Mouse (Mus musculus): ENCODE measurements at regions not wholly inside any gene's neighbourhood (a gene's known extent, or its start where the extent isn't known, plus 50 kb on each side); places are given as distances from the start of the nearest gene placed in this dataset.

GRCm38 (mm10) chr12:27104925-27105571 lies 237.3 kb downstream of the Sox11 start:
- Histone ChIP-seq H3K4me3 (ENCODE audit: control insufficient read depth in 1 of 2, insufficient read depth in 1 of 2, low read depth in 1 of 2, low read length in 2 of 2) (no peak overlapping the region), H3K36me3 (ENCODE audit: control insufficient read depth, insufficient read depth, low read length) (no peaks in the 10 kb centered on the region), H3K4me1 (ENCODE audit: control insufficient read depth in 2 of 2, insufficient read depth in 2 of 2, low read length in 2 of 2) (no peaks in the 10 kb centered on the region), H3K9ac (ENCODE audit: low read length) (no peak overlapping the region), H3K4me2 (ENCODE audit: low read length) (no peak overlapping the region), H3K27ac (replicated peaks in 1 of 2; ENCODE audit: control insufficient read depth in 1 of 2, insufficient read depth in 1 of 2, low read depth in 2 of 2, low read length in 2 of 2) (no peak overlapping the region), H3K9me3 (ENCODE audit: control insufficient read depth, low read length) (no peaks in the 10 kb centered on the region), H3K27me3 (ENCODE audit: control insufficient read depth, insufficient read depth, low read length) (no peaks in the 10 kb centered on the region)
- 87% methylated on average over 9 of the region's 9 CpGs for WGBS
- ATAC-seq (ENCODE audit: insufficient number of reproducible peaks, insufficient read depth, low FRiP score, low read depth) = no peak

- WGBS = 83% methylated on average over 2 of the region's 2 CpGs
- no peaks in the 10 kb centered on the region for H3K9me3 ChIP-seq (ENCODE audit: control insufficient read depth, low read length)
- no peaks in the 10 kb centered on the region for H3K27me3 ChIP-seq (ENCODE audit: control insufficient read depth, insufficient read depth, low read length)
- no peak overlapping the region for H3K27ac ChIP-seq (replicated peaks in 1 of 2; ENCODE audit: control insufficient read depth in 1 of 2, insufficient read depth in 1 of 2, low read depth in 2 of 2, low read length in 2 of 2)
- ATAC-seq (ENCODE audit: insufficient number of reproducible peaks, insufficient read depth, low FRiP score, low read depth) = no peak
- no peaks in the 10 kb centered on the region for H3K4me1 ChIP-seq (ENCODE audit: control insufficient read depth in 2 of 2, insufficient read depth in 2 of 2, low read length in 2 of 2)
- no peak overlapping the region for H3K4me2 ChIP-seq (ENCODE audit: low read length)
- H3K36me3 ChIP-seq (ENCODE audit: control insufficient read depth, insufficient read depth, low read length) = no peaks in the 10 kb centered on the region
- H3K9ac ChIP-seq (ENCODE audit: low read length) = no peak overlapping the region
- H3K4me3 ChIP-seq (ENCODE audit: control insufficient read depth in 1 of 2, insufficient read depth in 1 of 2, low read depth in 1 of 2, low read length in 2 of 2) = no peak overlapping the region
Measured at GRCm38 (mm10) chr12:27102996-27103395, 239.4 kb downstream of the Sox11 start.

- no peak overlapping the region for H3K9ac ChIP-seq (ENCODE audit: low read length)
- WGBS = 77% methylated on average over 1 of the region's 1 CpGs
- H3K27ac ChIP-seq (replicated peaks in 1 of 2; ENCODE audit: control insufficient read depth in 1 of 2, insufficient read depth in 1 of 2, low read depth in 2 of 2, low read length in 2 of 2) = no peak overlapping the region
- peaks cover 8% of the 10 kb centered on the region; the same call in 1 of the 2 replicates for H3K9me3 ChIP-seq (ENCODE audit: control insufficient read depth, low read length)
- H3K4me1 ChIP-seq (ENCODE audit: control insufficient read depth in 2 of 2, insufficient read depth in 2 of 2, low read length in 2 of 2) = no peaks in the 10 kb centered on the region
- H3K4me2 ChIP-seq (ENCODE audit: low read length) = no peak overlapping the region
- no peak overlapping the region for H3K4me3 ChIP-seq (ENCODE audit: control insufficient read depth in 1 of 2, insufficient read depth in 1 of 2, low read depth in 1 of 2, low read length in 2 of 2)
- H3K36me3 ChIP-seq (ENCODE audit: control insufficient read depth, insufficient read depth, low read length) = no peaks in the 10 kb centered on the region
- ATAC-seq (ENCODE audit: insufficient number of reproducible peaks, insufficient read depth, low FRiP score, low read depth) = no peak
- no peaks in the 10 kb centered on the region for H3K27me3 ChIP-seq (ENCODE audit: control insufficient read depth, insufficient read depth, low read length)
Measured at GRCm38 (mm10) chr12:27089206-27089605, 253.2 kb downstream of the Sox11 start.

GRCm38 (mm10) chr12:27085890-27086289 lies 256.5 kb downstream of the Sox11 start:
- Histone ChIP-seq H3K9ac (ENCODE audit: low read length) (no peak overlapping the region), H3K9me3 (ENCODE audit: control insufficient read depth, low read length) (no peaks in the 10 kb centered on the region), H3K36me3 (ENCODE audit: control insufficient read depth, insufficient read depth, low read length) (no peaks in the 10 kb centered on the region), H3K27ac (replicated peaks in 1 of 2; ENCODE audit: control insufficient read depth in 1 of 2, insufficient read depth in 1 of 2, low read depth in 2 of 2, low read length in 2 of 2) (no peak overlapping the region), H3K27me3 (ENCODE audit: control insufficient read depth, insufficient read depth, low read length) (no peaks in the 10 kb centered on the region), H3K4me3 (ENCODE audit: control insufficient read depth in 1 of 2, insufficient read depth in 1 of 2, low read depth in 1 of 2, low read length in 2 of 2) (no peak overlapping the region), H3K4me1 (ENCODE audit: control insufficient read depth in 2 of 2, insufficient read depth in 2 of 2, low read length in 2 of 2) (peaks cover 4 to 13% of the 10 kb centered on the region in 2 experiments; a peak in 3 of 4 replicates), H3K4me2 (ENCODE audit: low read length) (no peak overlapping the region)
- WGBS = 86% methylated on average over 2 of the region's 2 CpGs
- no peak for ATAC-seq (ENCODE audit: insufficient number of reproducible peaks, insufficient read depth, low FRiP score, low read depth)

GRCm38 (mm10) chr12:27083645-27084550 lies 258.5 kb downstream of the Sox11 start:
- Histone ChIP-seq H3K4me3 (ENCODE audit: control insufficient read depth in 1 of 2, insufficient read depth in 1 of 2, low read depth in 1 of 2, low read length in 2 of 2) (no peak overlapping the region), H3K36me3 (ENCODE audit: control insufficient read depth, insufficient read depth, low read length) (no peaks in the 10 kb centered on the region), H3K4me1 (ENCODE audit: control insufficient read depth in 2 of 2, insufficient read depth in 2 of 2, low read length in 2 of 2) (peaks cover 4 to 13% of the 10 kb centered on the region in 2 experiments; a peak in 3 of 4 replicates), H3K9me3 (ENCODE audit: control insufficient read depth, low read length) (no peaks in the 10 kb centered on the region), H3K9ac (ENCODE audit: low read length) (no peak overlapping the region), H3K27ac (replicated peaks in 1 of 2; ENCODE audit: control insufficient read depth in 1 of 2, insufficient read depth in 1 of 2, low read depth in 2 of 2, low read length in 2 of 2) (no peak overlapping the region), H3K4me2 (ENCODE audit: low read length) (no peak overlapping the region; the same call in 1 of the 2 replicates), H3K27me3 (ENCODE audit: control insufficient read depth, insufficient read depth, low read length) (no peaks in the 10 kb centered on the region)
- ATAC-seq (ENCODE audit: insufficient number of reproducible peaks, insufficient read depth, low FRiP score, low read depth) = no peak
- 30% methylated on average over 4 of the region's 4 CpGs for WGBS

GRCm38 (mm10) chr12:27083089-27083488 lies 259.3 kb downstream of the Sox11 start:
- Histone ChIP-seq H3K9ac (ENCODE audit: low read length) (peak overlapping the region; percentile 53; the same call in 1 of the 2 replicates), H3K9me3 (ENCODE audit: control insufficient read depth, low read length) (no peaks in the 10 kb centered on the region), H3K4me2 (ENCODE audit: low read length) (peak overlapping the region; percentile 56), H3K27ac (replicated peaks in 1 of 2; ENCODE audit: control insufficient read depth in 1 of 2, insufficient read depth in 1 of 2, low read depth in 2 of 2, low read length in 2 of 2) (no peak overlapping the region), H3K36me3 (ENCODE audit: control insufficient read depth, insufficient read depth, low read length) (no peaks in the 10 kb centered on the region), H3K27me3 (ENCODE audit: control insufficient read depth, insufficient read depth, low read length) (no peaks in the 10 kb centered on the region), H3K4me1 (ENCODE audit: control insufficient read depth in 2 of 2, insufficient read depth in 2 of 2, low read length in 2 of 2) (peaks cover 4 to 13% of the 10 kb centered on the region in 2 experiments; a peak in 3 of 4 replicates), H3K4me3 (ENCODE audit: control insufficient read depth in 1 of 2, insufficient read depth in 1 of 2, low read depth in 1 of 2, low read length in 2 of 2) (peak overlapping the region; percentile 25 to 27; a peak in 3 of 4 replicates)
- ATAC-seq (ENCODE audit: insufficient number of reproducible peaks, insufficient read depth, low FRiP score, low read depth) = no peak
- WGBS = 2% methylated on average over 7 of the region's 8 CpGs

GRCm38 (mm10) chr12:27082624-27083023 lies 259.8 kb downstream of the Sox11 start:
- peak overlapping the region; percentile 56 for H3K4me2 ChIP-seq (ENCODE audit: low read length)
- no peaks in the 10 kb centered on the region for H3K9me3 ChIP-seq (ENCODE audit: control insufficient read depth, low read length)
- 0 out of 2 replicates have a peak, but pooled peaks have one; percentile 26 for ATAC-seq (ENCODE audit: insufficient number of reproducible peaks, insufficient read depth, low FRiP score, low read depth)
- 8% methylated on average over 8 of the region's 8 CpGs for WGBS
- no peak overlapping the region for H3K27ac ChIP-seq (replicated peaks in 1 of 2; ENCODE audit: control insufficient read depth in 1 of 2, insufficient read depth in 1 of 2, low read depth in 2 of 2, low read length in 2 of 2)
- peak overlapping the region; percentile 20 to 25; a peak in 3 of 4 replicates for H3K4me3 ChIP-seq (ENCODE audit: control insufficient read depth in 1 of 2, insufficient read depth in 1 of 2, low read depth in 1 of 2, low read length in 2 of 2)
- no peaks in the 10 kb centered on the region for H3K27me3 ChIP-seq (ENCODE audit: control insufficient read depth, insufficient read depth, low read length)
- peaks cover 4 to 13% of the 10 kb centered on the region in 2 experiments; a peak in 3 of 4 replicates for H3K4me1 ChIP-seq (ENCODE audit: control insufficient read depth in 2 of 2, insufficient read depth in 2 of 2, low read length in 2 of 2)
- H3K9ac ChIP-seq (ENCODE audit: low read length) = peak overlapping the region; percentile 53; the same call in 1 of the 2 replicates
- H3K36me3 ChIP-seq (ENCODE audit: control insufficient read depth, insufficient read depth, low read length) = no peaks in the 10 kb centered on the region
